Mouse (Mus musculus) liver, postnatal 0 days (tissue): ENCODE measurements around the gene Atg4a. TPM values are rescaled to one million over a fixed set of nuclear protein-coding genes. Genes with fewer than 3 reads are reported as not detected.

Experiments
- ATAC-seq: fragments of 200-750 bp; cut with Nextera tagmentation; 2 replicates; pipeline ENCODE4 v1.8.0; 2017; ENCODE audit warnings: mild to moderate bottlenecking, moderate library complexity
- DNase-seq: peaks from one replicate; pipeline ENCODE4 v3.0.0-alpha.2; 2016
- H3K27ac ChIP-seq: fragments of 300-500 bp; sonication (generic); 2 replicates; pipeline ENCODE4 v1.5.1; 2014; ENCODE audit warnings: antibody characterized with exemption, moderate library complexity, mild to moderate bottlenecking, low read depth
- H3K27me3 ChIP-seq: fragments of 300-500 bp; sonication (generic); 2 replicates; pipeline ENCODE4 v1.6.1; 2014; ENCODE audit warnings: low read length, control low read depth, mixed read lengths; ENCODE audit not compliant: insufficient read depth
- H3K36me3 ChIP-seq: fragments of 300-500 bp; sonication (generic); replicated peaks from 2 replicates; pipeline ENCODE4 v1.6.1; 2014; ENCODE audit warnings: mild to moderate bottlenecking, control low read depth, low read length, moderate library complexity, mixed read lengths; ENCODE audit not compliant: insufficient read depth
- H3K4me1 ChIP-seq: fragments of 300-500 bp; sonication (generic); 2 replicates; pipeline ENCODE4 v1.6.1; 2014; ENCODE audit warnings: antibody characterized with exemption, mild to moderate bottlenecking, control low read depth; ENCODE audit not compliant: insufficient read depth
- H3K4me2 ChIP-seq: fragments of 300-500 bp; sonication (generic); 2 replicates; pipeline ENCODE4 v1.6.1; 2014; ENCODE audit warnings: low read depth, mild to moderate bottlenecking, low read length, moderate library complexity, mixed read lengths
- H3K4me3 ChIP-seq: fragments of 300-500 bp; sonication (generic); 2 replicates; pipeline ENCODE4 v1.5.1; 2014; ENCODE audit warnings: low read depth, low read length
- H3K9ac ChIP-seq: fragments of 300-500 bp; sonication (generic); replicated peaks from 2 replicates; pipeline ENCODE4 v1.6.1; 2014; ENCODE audit warnings: mild to moderate bottlenecking, moderate library complexity
- H3K9me3 ChIP-seq: fragments of 300-500 bp; sonication (generic); 2 replicates; pipeline ENCODE4 v1.6.1; 2016; ENCODE audit warnings: mild to moderate bottlenecking, control low read depth, low read length, mixed read lengths
- CTCF ChIP-seq: sonication (generic); IDR thresholded peaks from 2 replicates; pipeline ENCODE4 v1.5.1; 2016; ENCODE audit warnings: antibody characterized with exemption, low read depth
- EP300 ChIP-seq: IDR thresholded peaks from 2 replicates; pipeline ENCODE4 v1.6.1; 2016; ENCODE audit warnings: antibody characterized with exemption, low read depth, mild to moderate bottlenecking
- WGBS: fragments of 180-500 bp; shearing (Covaris S2); extraction: QIAGEN DNeasy Blood & Tissue Kit; methylation state at CpG from one replicate; pipeline ENCODE4 v1.1.7; 2014; ENCODE audit not compliant: insufficient replicate concordance; 5-methylcytosine and 5-hydroxymethylcytosine counted together
- polyA plus RNA-seq: library from polyadenylated mRNA; unstranded; fragments of >200 nt; fragmentation: Nextera tagmentation; extraction: Ambion mirVana; gene quantifications from 2 replicates; pipeline ENCODE4 v1.2.1, GENCODE M21; 2015

Gene Atg4a
- polyA plus RNA-seq, 1 experiment from 2014 or later, result 16.7 TPM

GRCm38 (mm10) chrX:141175353-141175752, 218.6 kb downstream of the Atg4a start:
- Histone ChIP-seq H3K36me3 (no peaks in the 10 kb centered on the region), H3K27me3 (no peaks in the 10 kb centered on the region), H3K4me2 (no peak overlapping the region), H3K9me3 (no peaks in the 10 kb centered on the region), H3K9ac (no peak overlapping the region), H3K27ac (no peak overlapping the region), H3K4me3 (no peak overlapping the region), H3K4me1 (no peaks in the 10 kb centered on the region)
- no peak for ATAC-seq
- DNase-seq, result no peak
- TF ChIP-seq EP300 (no peak), CTCF (peak; percentile 53)
- WGBS, result 39% methylated on average over 7 of the region's 7 CpGs

GRCm38 (mm10) chrX:141195036-141195435, 238.3 kb downstream of the Atg4a start:
- Histone ChIP-seq H3K4me1 (no peaks in the 10 kb centered on the region), H3K27me3 (no peaks in the 10 kb centered on the region), H3K9me3 (no peaks in the 10 kb centered on the region), H3K36me3 (no peaks in the 10 kb centered on the region), H3K27ac (no peak overlapping the region), H3K4me3 (no peak overlapping the region), H3K9ac (no peak overlapping the region), H3K4me2 (no peak overlapping the region)
- no peak for DNase-seq
- no peak for TF ChIP-seq CTCF
- TF ChIP-seq EP300, result no peak
- ATAC-seq, result no peak

- Histone ChIP-seq H3K4me1 (no peaks in the 10 kb centered on the region), H3K36me3 (no peaks in the 10 kb centered on the region), H3K9me3 (no peaks in the 10 kb centered on the region), H3K27ac (no peak overlapping the region), H3K4me3 (no peak overlapping the region), H3K27me3 (no peaks in the 10 kb centered on the region; the same call in 1 of the 2 replicates), H3K9ac (no peak overlapping the region), H3K4me2 (no peak overlapping the region)
- TF ChIP-seq EP300, result no peak
- TF ChIP-seq CTCF, result no peak
- DNase-seq (no peak), ATAC-seq (no peak)
- WGBS, result 68% methylated on average over 3 of the region's 3 CpGs
Observed at GRCm38 (mm10) chrX:141198993-141199392, 242.3 kb downstream of the Atg4a start.

- H3K36me3 ChIP-seq, result no peaks in the 10 kb centered on the region
- no peak overlapping the region for H3K9ac ChIP-seq
- TF ChIP-seq EP300 (no peak), CTCF (peak; percentile 45)
- no peak overlapping the region for H3K4me3 ChIP-seq
- no peaks in the 10 kb centered on the region for H3K4me1 ChIP-seq
- DNase-seq (no peak), ATAC-seq (no peak)
- no peak overlapping the region for H3K4me2 ChIP-seq
- 0 out of 2 replicates have a peak, but pooled peaks cover 3% of the 10 kb centered on the region for H3K27me3 ChIP-seq
- H3K9me3 ChIP-seq, result no peaks in the 10 kb centered on the region
- no peak overlapping the region for H3K27ac ChIP-seq
- WGBS, result 42% methylated on average over 5 of the region's 5 CpGs
Observed at GRCm38 (mm10) chrX:141212802-141213201, 256.1 kb downstream of the Atg4a start.

Other genes with a start within 250 kb of the Atg4a start
- gene Tex13b, start 143.5 kb upstream of the Atg4a start, polyA plus RNA-seq, result not detected in 2 replicates
- gene Vsig1, start 49.3 kb upstream of the Atg4a start, polyA plus RNA-seq, result not detected in 2 replicates
- gene Psmd10, start 179 bp upstream of the Atg4a start, polyA plus RNA-seq, result 21.4 and 23.5 TPM in 2 replicates